Mouse (Mus musculus) Muller cell, postnatal 12 days (primary cell): ENCODE results near the gene Gm10837.
"Not testable (repeated sequence)": the region's sequence is repeated elsewhere in the genome, so short reads cannot be mapped to it uniquely, and the experiment has no call there.

Experiments
- DNase-seq: peaks from one replicate; pipeline ENCODE4 v3.0.0-alpha.2; 2015; ENCODE audit errors: inconsistent ontology term

Gm10837 gene

DNA sequence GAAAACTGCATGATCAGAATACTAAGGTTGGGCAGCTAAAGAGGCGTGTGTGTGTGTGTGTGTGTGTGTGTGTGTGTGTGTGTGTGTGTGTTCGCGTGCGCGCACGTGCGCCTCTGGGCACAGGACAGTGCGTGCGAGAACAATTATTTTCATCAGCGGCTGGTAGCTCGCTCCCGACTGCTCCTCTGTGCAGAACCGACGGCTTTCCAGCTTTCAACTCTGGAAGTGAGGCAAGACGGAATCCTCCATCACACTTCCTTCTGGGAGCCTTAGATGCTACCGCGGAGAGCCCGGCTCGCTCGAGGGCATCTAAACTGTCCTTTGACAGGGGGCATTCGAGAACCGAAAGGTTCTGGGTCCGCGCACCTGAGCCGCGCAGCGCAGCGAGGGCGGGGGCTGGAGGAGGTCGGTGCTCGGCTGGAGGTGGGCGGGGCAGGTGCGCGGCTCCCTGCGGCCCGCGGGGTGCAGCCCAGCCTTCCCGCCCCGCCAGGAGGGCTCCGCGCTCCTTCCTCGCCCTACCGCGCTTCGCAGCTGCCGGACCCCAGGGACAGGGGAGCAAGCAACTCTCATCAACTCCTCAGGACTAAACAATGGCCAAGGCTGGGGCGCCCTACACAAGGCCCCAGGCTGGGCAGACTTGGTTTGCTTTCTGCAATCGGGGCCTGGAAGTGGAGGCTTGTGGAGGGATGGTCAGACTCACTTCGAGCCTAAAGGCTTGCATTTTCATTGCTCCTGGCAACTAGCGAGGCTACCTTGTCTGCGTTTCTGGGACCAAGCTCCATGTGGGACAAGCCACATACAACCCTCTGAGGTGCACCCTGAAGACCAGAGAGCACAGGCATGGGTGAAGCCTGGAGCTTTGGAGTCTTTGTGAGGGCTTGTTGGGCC is at the start of gene Gm10837:
TSS of gene Gm10837 (plus strand) at position 146 of the 888 bp plus-strand sequence.
- no peak for DNase-seq

DNA sequence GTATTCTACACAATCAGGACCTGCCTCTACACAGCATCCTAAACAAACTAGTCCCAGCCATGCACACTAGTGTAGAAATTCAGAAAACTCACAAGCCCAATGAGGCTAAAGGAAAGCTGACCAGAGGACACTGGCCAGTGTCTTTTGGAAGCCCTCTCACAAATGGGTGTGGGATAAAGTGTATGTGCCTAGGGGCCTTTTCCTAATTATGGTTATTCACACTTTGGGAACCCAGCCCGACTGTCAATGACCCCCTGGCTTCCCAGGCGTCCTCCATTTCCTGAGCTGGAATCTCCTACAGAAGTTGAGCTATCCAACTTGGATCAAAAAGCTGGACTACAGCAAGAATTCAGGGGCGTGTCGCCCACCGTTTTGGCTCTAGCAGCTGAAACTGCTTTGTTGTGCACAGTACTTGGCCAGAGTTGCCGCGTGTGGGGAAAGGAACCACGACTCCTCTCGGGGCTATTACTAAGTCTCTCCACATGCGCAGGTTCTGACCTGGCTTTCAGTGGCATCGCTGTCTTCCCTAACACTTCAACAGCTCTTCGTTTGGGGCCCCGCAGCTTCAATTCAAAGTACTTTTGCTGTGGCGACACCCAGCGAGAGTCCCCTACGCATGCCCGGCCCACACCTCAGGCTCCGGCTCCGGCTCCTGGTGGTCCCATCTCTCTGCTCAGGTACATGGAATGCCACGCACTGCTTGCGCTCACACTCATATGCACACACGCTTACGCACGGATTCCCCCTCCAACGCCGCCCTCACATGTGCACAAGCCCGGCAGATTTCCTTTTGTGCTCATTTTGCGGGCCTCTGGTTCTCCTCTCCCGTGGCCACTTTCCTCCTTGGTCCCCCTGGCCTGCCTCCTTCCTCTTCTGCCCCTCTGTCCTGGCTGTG is 40.5 kb upstream of the Gm10837 start:
- DNase-seq, result peak; percentile 63

- DNase-seq, result peak; percentile 87
These were observed 39.6 kb upstream of the Gm10837 start, which contains the start of gene Gm5089 for GRCm38 (mm10) chr14:122450496-122451382. TSS of gene Gm5089 (minus strand) at chr14:122451115.

DNA sequence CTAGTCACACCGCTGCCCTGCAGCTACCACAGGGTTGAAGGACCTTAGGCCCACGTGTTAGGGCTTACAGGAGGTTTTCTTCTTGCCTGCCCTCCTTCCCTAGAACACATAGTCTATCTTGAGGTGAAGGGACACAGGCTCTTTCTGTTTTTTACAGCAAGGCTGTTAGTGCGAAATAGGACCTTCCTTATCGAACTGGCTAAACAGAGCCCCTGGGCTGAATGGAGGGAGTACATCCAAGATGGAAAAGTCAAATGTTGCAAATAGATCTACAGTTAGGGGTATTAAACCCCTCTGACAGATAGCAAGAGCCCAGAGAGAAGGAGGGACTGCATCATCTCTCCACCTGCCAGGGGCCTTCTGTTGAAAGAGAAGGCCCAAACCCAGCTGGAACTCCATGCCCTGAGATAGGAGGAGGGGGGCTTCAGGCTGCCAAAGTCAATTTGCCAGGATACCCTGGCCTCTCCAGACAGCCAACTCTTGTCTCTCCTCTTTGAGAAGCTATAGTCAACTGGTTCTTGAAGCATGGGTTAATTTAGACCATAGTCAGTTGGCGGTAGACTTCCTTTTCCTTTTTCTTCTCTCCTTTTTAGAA is 38.7 kb upstream of the Gm10837 start:
- no peak for DNase-seq

DNA sequence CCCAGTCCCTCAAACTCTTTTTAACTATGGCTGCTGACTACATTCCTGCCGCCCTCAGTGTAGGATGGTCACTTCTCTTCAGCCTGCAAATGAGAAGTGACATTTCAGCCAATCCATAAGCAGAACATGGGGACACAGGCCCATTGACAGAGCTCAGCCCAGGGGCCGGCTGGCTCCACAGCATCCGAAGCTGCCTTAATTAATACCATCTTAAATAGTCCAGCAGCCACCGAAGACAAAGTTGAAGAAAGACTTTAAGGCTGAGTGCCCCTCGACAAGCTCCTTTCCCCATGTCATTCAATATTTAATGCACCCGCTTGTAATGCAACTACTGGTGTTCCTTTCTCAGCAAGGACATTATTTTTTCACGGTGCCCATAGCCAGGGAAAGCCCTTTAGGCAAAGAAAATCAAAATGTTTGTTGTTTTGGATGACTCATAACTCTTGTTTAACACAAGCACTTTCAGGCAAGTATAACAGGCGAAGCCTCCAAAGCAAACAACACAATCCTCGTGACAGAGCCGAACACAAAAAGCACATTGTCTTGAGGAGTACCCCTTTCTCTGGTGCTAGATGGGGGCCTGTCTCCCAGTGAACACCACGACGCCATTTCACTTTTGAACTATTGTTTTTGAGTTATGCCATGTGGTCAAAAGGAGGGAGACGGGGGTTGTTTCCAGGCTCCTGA is 37.5 kb upstream of the Gm10837 start:
- DNase-seq, result no peak

- no peak for DNase-seq
These were observed 36.9 kb upstream of the Gm10837 start for GRCm38 (mm10) chr14:122453388-122453995.

- no peak for DNase-seq
These were observed 36.2 kb upstream of the Gm10837 start for GRCm38 (mm10) chr14:122453996-122454738.

GRCm38 (mm10) chr14:122454901-122455561 is 35.4 kb upstream of the Gm10837 start:
- DNase-seq, result no peak

DNA sequence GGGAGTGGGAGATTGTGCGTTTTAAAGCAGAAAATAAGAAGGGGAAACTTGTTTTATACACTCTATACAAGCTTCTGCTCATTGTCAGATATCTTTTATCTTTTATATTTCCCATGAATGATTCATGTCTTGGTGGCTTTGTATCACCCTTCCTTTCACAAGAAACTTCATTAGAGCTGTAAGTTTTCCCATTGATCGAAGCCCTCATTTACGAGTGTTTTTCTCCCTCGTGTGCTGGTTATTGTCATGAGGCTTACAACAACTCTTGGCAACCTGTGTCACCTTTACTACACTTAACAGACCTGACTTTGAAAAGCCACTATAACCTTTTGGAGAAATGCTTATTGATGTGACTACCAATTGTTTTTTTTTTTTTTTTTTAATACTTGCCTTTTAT is 34.8 kb upstream of the Gm10837 start:
- no peak for DNase-seq

DNA sequence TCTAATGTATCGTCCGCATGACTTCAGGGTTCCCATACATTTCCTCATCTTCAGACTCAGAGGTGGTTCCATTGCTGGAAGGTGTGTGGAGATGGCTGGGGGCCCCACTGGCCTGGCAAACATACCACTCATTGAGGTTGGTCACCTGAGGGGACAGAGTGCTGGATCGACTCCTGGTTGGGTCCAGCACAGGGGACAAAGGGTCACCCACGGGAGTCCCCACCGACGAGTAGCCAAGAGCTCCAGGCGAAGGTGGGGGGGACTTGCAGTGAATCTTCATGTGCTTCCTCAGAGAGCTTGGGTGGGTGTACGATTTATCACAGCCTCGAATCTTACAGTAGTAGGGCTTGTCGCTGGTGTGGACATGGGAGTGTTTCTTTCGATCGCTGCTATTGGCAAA is 31.1 kb upstream of the Gm10837 start:
- not testable (repeated sequence) for DNase-seq

DNA sequence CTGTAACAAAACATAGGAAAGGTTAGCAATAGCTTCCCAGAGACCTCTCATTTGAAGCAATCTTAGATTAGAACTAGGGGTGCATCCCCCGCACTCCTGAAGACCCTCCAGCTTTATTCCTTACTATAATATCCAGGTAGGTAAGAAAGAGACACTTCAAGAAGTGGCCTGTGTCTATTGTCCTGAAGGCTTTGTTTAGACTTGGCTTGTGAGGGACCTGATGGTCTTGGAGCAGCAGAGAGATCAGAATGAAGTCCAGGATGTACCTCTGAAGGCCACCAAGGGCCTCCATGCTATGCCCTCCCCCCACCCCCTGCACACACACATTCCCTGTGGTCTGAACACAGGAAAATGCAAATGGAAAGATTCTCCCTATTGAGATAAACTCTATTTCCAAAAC is 30.6 kb upstream of the Gm10837 start:
- no peak for DNase-seq

DNA sequence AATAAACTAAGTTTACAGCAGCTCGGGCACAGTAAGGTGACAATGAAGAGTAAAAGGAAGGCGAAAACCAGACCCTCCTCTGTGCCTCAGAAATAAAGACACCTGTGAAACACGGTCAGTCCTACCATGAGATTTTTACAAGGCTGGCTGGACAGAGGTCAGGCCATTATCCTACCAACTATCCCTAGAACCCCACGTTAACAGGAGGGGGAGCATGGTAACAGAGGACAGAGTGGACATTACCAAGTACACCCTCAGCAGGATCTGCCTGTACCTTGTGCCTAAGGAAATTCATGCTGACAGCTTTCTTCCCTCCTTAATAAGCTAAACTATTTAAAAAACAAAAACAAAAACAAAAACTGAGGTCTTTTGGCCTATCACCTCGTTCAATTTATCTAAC is 30.2 kb upstream of the Gm10837 start:
- DNase-seq, result no peak

- no peak for DNase-seq
These were observed 28.9 kb upstream of the Gm10837 start for GRCm38 (mm10) chr14:122461500-122461899.

DNA sequence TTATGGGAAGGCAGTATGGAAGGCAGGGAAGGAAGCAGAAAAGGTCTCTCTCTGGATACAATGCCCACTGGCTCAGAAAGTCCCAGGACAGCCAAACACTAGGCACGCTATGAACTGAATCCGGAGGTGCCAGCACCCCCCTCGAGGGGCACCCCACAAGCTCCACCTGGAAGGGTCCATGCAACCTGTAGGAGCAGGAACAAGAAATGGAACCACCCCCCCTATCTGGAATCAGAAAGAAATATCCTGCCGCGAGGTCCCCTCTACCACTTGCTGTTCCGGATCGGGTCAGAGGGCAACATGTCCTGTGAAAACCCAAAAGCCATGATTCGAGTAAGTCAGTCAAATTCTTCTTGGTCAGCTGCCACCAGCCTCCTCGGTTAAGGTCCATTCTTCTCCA is 28.4 kb upstream of the Gm10837 start:
- no peak for DNase-seq

GRCm38 (mm10) chr14:122462689-122463079 is 27.7 kb upstream of the Gm10837 start:
- no peak for DNase-seq

- DNase-seq, result peak; percentile 70
These were observed 27.2 kb upstream of the Gm10837 start for GRCm38 (mm10) chr14:122463080-122463691.

DNA sequence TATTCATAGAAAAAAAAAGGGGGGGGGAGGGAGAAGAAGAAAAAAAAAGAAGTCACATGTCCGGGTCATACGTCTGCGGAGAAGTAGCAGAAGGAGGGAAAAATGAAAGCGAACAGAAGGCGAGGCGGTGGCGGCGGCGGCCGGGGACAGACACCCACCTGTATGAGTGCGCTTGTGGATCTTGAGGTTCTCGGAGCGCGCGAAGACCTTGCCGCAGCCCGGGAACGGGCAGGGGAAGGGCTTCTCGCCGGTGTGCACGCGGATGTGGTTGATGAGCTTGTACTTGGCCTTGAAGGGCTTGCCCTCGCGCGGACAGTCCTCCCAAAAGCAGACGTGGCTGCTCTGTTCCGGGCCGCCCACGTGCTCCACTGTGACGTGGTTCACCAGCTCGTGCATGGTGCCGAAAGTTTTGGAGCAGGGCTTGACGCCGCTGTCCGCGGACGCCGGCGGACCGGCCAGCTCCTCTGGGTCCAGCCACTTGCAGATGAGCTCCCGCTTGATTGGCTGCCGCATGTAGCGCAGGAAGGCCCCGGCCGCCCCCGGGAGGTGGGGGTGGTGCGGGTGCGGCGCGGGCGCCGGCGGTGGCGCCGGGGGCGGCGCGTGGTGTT is 26.5 kb upstream of the Gm10837 start:
- DNase-seq, result peak; percentile 90

DNA sequence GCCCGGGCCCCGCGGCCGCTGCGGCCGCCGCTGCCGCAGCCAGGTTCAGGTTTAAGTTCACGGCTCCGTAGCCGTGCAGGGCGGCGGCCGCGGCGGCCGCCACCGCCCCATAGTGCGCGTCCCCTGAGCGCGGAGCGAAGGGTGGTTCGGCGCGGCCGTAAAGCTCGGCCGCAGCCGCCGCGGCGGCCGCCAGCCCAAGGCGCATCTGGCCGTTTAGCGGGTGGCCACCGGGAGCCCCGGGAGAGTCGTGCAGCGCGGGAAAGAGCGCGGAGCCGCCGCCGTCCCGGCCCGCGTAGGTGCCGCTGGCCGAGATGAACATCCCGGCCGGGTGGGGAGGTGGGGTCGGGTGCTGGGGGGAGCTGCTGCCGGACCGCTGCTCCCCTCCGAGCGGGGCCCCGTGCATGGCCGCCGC is 26.0 kb upstream of the Gm10837 start:
- no peak for DNase-seq
